Mouse (Mus musculus): Measurements from ENCODE around the gene Tmem259.

DNA sequence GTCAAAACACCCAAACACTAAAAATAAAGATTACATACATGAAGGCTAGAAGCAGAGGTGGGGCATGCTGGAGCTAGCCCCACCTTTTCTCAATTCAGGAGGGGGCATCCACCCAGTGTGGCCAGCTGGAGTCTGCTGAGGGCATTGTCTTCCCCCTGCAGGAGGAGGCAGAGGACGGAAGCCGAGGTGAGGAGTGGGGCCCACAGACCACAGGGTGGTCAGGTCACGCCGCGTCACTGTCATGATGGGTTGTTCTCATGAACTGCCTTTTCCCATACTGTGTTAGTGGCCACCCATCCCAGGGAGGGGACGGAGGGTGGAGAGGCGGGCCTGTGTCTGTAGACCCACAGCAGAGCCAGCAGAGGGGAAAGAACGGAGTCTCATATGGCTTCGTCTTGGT, 46.1 kb upstream of the Tmem259 start:
- TF ChIP-seq GATA1 (IDR thresholded peaks at IDR 0.05; ENCODE audit: borderline replicate concordance, low read length): no peak
- TF ChIP-seq FLI1 (IDR thresholded peaks at IDR 0.05; ENCODE audit: low read length): no peak

Data from megakaryocyte, embryonic 14.5 days (primary cell).